Mouse (Mus musculus): ENCODE results near the gene Sgo1. TPM values are rescaled to one million over a fixed set of nuclear protein-coding genes. Genes with fewer than 3 reads are reported as not detected.

The Sgo1 gene
- polyA plus RNA-seq, 2 experiments = 14.1 to 35.9 TPM

DNA sequence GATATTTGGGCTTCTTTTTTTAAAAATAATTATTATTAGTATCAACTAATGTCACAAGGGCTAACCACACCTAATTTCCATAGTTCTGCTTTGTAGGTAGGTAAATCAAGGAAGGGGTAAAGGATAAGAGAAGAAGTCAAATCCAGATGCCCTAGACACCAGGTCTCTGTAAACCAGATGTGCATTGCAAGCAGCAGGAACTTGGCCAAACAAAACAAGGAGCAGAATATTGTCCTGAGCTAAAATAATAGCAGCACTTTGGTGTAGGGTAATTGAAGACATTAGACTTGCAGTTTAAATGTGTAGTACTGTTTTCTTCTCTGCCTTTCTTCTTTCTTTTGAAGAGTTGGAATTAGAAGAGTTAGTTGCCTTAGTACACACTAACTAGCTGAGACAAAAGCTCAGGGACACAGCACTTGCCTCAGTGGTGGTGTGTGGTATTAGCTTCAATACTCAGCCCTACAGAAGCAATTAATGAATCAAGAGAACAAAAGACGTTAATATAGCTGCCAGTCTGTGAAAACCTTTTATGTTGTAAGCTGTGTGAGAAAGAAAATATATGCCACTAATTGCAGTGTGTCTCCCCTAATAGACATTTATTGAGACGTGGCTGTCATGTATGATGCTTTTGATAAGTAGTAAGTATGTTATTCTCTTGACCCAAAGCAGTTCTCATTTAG is 24.3 kb downstream of the Sgo1 start:
- WGBS (ENCODE audit: insufficient replicate concordance) = 70% methylated on average over 2 of the region's 2 CpGs
- no peak for ATAC-seq (ENCODE audit: insufficient read depth)

DNA sequence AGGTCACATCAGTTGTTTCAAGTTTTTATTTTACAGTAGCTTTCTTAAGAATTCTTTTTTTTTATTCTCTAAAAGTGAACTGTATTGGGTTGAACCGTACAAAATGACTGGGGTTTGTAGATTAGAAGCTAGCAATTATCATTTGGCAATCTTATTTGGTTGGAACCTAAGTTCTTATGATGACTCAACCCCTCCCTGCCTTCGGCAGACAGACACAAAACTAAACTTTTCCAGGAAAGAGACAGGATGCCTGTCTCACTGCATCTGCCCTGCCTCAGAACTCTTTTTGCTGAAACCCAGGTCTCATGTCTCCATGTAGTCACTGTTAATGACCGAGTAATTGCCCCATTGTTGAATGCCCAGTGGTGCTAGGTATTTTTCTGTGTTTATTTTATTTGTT is 24.9 kb downstream of the Sgo1 start:
- 70% methylated on average over 3 of the region's 3 CpGs for WGBS (ENCODE audit: insufficient replicate concordance)
- Histone ChIP-seq H3K4me2 (ENCODE audit: low read depth) (no peak overlapping the region), H3K4me1 (replicated peaks; ENCODE audit: control insufficient read depth in 2 of 2, insufficient read depth in 2 of 2, low read length in 1 of 2) (no peaks in the 10 kb centered on the region), H3K27ac (no peak overlapping the region), H3K27me3 (ENCODE audit: control insufficient read depth, insufficient read depth, low read length) (no peaks in the 10 kb centered on the region), H3K4me3 (ENCODE audit: insufficient read depth in 1 of 2, low read depth in 2 of 2, low read length in 2 of 2) (no peak overlapping the region), H3K9ac (replicated peaks) (no peak overlapping the region), H3K9me3 (ENCODE audit: control insufficient read depth, low read length) (no peaks in the 10 kb centered on the region), H3K36me3 (replicated peaks; ENCODE audit: control insufficient read depth, insufficient read depth, low read depth) (peaks cover 25% of the 10 kb centered on the region)
- TF ChIP-seq CTCF (IDR thresholded peaks at IDR 0.05; ENCODE audit: low read depth) (no peak), EP300 (IDR thresholded peaks at IDR 0.05; ENCODE audit: low read depth) (no peak)
- ATAC-seq (ENCODE audit: insufficient read depth) = no peak
- DNase-seq (ENCODE audit: low read depth in 3 of 3, low spot score in 3 of 3) = no peak

More for the DNA sequence above, 24.3 kb downstream of the Sgo1 start:
- H3K4me3 ChIP-seq (ENCODE audit: insufficient read depth in 1 of 2, low read depth in 2 of 2, low read length in 2 of 2) = no peak overlapping the region
- H3K9ac ChIP-seq (replicated peaks) = no peak overlapping the region
- no peaks in the 10 kb centered on the region for H3K4me1 ChIP-seq (replicated peaks; ENCODE audit: control insufficient read depth in 2 of 2, insufficient read depth in 2 of 2, low read length in 1 of 2)
- H3K27me3 ChIP-seq (ENCODE audit: control insufficient read depth, insufficient read depth, low read length) = no peaks in the 10 kb centered on the region
- H3K36me3 ChIP-seq (replicated peaks; ENCODE audit: control insufficient read depth, insufficient read depth, low read depth) = peaks cover 30% of the 10 kb centered on the region
- H3K27ac ChIP-seq = no peak overlapping the region
- no peak for DNase-seq (ENCODE audit: low read depth in 3 of 3, low spot score in 3 of 3)
- no peak overlapping the region for H3K4me2 ChIP-seq (ENCODE audit: low read depth)
- TF ChIP-seq EP300 (IDR thresholded peaks at IDR 0.05; ENCODE audit: low read depth) = no peak
- TF ChIP-seq CTCF (IDR thresholded peaks at IDR 0.05; ENCODE audit: low read depth) = no peak
- H3K9me3 ChIP-seq (ENCODE audit: control insufficient read depth, low read length) = no peaks in the 10 kb centered on the region

DNA sequence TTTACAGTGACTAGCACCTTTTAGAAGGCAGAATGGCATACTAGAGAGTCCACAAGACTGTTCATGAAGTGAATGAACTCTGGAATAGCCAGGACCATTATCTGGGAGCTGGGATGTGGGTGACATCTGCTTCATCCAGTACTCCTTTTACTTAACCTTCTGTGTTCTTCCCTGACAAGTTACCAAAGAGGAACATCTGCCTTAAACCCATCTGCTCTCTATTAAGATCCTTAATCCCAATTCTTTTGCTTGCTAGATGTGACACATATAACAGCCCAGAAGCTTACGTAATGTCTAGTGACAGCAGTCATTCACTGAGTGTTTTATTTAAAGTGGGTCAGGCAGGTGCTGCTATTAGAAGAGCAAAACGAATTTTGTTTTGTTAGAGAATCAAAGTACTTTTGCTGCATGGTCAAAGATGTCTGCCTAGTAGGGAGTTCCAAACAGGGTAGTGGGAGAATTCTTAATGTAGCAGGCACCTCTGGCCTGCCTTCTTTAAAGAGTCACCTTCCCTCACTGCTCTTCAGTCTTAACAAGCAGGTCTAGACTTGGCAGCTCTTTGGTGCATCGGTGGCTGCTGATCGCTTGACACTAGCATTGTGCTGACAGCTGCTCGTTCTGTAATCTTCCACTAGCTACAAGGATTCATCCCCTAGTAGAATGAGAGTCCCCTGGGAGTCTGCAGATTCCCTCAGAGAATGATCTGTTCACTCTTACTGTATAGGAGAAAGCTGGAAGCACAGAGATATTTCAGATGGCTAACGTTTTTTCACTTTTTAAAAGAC is 27.9 kb downstream of the Sgo1 start:
- Histone ChIP-seq H3K4me3 (ENCODE audit: insufficient read depth in 1 of 2, low read depth in 2 of 2, low read length in 2 of 2) (no peak overlapping the region), H3K9ac (replicated peaks) (no peak overlapping the region), H3K4me2 (ENCODE audit: low read depth) (no peak overlapping the region), H3K4me1 (replicated peaks; ENCODE audit: control insufficient read depth in 2 of 2, insufficient read depth in 2 of 2, low read length in 1 of 2) (no peaks in the 10 kb centered on the region), H3K36me3 (replicated peaks; ENCODE audit: control insufficient read depth, insufficient read depth, low read depth) (peaks cover 13% of the 10 kb centered on the region), H3K9me3 (ENCODE audit: control insufficient read depth, low read length) (no peaks in the 10 kb centered on the region), H3K27me3 (ENCODE audit: control insufficient read depth, insufficient read depth, low read length) (no peaks in the 10 kb centered on the region), H3K27ac (no peak overlapping the region)
- WGBS (ENCODE audit: insufficient replicate concordance) = 69% methylated on average over 6 of the region's 6 CpGs
- DNase-seq (ENCODE audit: low read depth in 3 of 3, low spot score in 3 of 3) (no peak), ATAC-seq (ENCODE audit: insufficient read depth) (no peak)
- TF ChIP-seq CTCF (IDR thresholded peaks at IDR 0.05; ENCODE audit: low read depth) (no peak), EP300 (IDR thresholded peaks at IDR 0.05; ENCODE audit: low read depth) (no peak)

DNA sequence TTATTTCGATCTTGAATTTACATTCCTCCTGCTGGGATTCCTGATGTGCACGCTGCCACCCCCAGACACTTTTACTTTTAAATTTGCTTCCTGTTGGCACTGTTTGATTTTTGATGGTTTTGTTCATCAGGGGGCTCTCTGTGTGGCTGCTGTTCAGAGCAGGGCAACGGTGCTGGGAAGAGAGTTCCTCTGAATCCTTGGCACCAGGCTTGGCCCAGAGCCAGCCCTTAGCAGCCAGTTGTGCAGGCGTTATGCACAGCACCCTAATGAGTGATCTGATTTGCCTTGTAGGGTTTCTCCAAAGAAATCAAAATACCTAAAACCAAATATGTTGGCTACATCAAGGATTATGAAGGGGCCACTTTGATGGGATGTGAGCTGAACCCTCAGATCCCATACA is 29.4 kb downstream of the Sgo1 start:
- ATAC-seq (ENCODE audit: insufficient read depth) (no peak), DNase-seq (ENCODE audit: low read depth in 3 of 3, low spot score in 3 of 3) (no peak)
- Histone ChIP-seq H3K9ac (replicated peaks) (no peak overlapping the region), H3K27ac (no peak overlapping the region), H3K9me3 (ENCODE audit: control insufficient read depth, low read length) (no peaks in the 10 kb centered on the region), H3K4me2 (ENCODE audit: low read depth) (no peak overlapping the region), H3K4me3 (ENCODE audit: insufficient read depth in 1 of 2, low read depth in 2 of 2, low read length in 2 of 2) (no peak overlapping the region), H3K27me3 (ENCODE audit: control insufficient read depth, insufficient read depth, low read length) (no peaks in the 10 kb centered on the region), H3K4me1 (replicated peaks; ENCODE audit: control insufficient read depth in 2 of 2, insufficient read depth in 2 of 2, low read length in 1 of 2) (no peaks in the 10 kb centered on the region), H3K36me3 (replicated peaks; ENCODE audit: control insufficient read depth, insufficient read depth, low read depth) (peaks cover 5% of the 10 kb centered on the region)
- no peak for TF ChIP-seq EP300 (IDR thresholded peaks at IDR 0.05; ENCODE audit: low read depth)
- no peak for TF ChIP-seq CTCF (IDR thresholded peaks at IDR 0.05; ENCODE audit: low read depth)
- WGBS (ENCODE audit: insufficient replicate concordance) = 78% methylated on average over 4 of the region's 4 CpGs

DNA sequence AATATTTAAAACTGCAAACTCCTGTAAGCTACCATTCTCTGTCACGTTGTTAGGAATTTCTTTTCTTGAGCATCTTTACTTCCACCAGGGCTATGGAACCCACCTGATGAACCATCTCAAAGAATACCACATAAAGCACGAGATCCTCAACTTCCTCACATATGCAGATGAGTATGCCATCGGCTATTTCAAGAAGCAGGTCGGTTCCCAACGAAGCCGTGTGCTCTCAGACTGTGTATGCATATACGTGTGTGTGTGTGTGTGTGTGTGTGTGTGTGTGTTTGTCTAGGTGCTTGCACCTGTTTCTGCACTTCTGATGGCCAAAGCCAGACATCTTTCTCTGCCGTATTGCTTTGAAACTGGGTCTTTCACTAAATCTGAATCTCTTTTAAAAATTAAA is 29.9 kb downstream of the Sgo1 start:
- WGBS (ENCODE audit: insufficient replicate concordance) = 76% methylated on average over 8 of the region's 8 CpGs
- ATAC-seq (ENCODE audit: insufficient read depth) (no peak), DNase-seq (ENCODE audit: low read depth in 3 of 3, low spot score in 3 of 3) (no peak)
- no peak overlapping the region for H3K4me2 ChIP-seq (ENCODE audit: low read depth)
- H3K27me3 ChIP-seq (ENCODE audit: control insufficient read depth, insufficient read depth, low read length) = no peaks in the 10 kb centered on the region
- no peak overlapping the region for H3K9ac ChIP-seq (replicated peaks)
- no peaks in the 10 kb centered on the region for H3K9me3 ChIP-seq (ENCODE audit: control insufficient read depth, low read length)
- no peak overlapping the region for H3K4me3 ChIP-seq (ENCODE audit: insufficient read depth in 1 of 2, low read depth in 2 of 2, low read length in 2 of 2)
- no peak for TF ChIP-seq CTCF (IDR thresholded peaks at IDR 0.05; ENCODE audit: low read depth)
- TF ChIP-seq EP300 (IDR thresholded peaks at IDR 0.05; ENCODE audit: low read depth) = no peak
- H3K27ac ChIP-seq = no peak overlapping the region
- H3K36me3 ChIP-seq (replicated peaks; ENCODE audit: control insufficient read depth, insufficient read depth, low read depth) = peaks cover 5% of the 10 kb centered on the region
- no peaks in the 10 kb centered on the region for H3K4me1 ChIP-seq (replicated peaks; ENCODE audit: control insufficient read depth in 2 of 2, insufficient read depth in 2 of 2, low read length in 1 of 2)
